Mouse (Mus musculus): ENCODE measurements at regions not wholly inside any gene's neighbourhood (a gene's known extent, or its start where the extent isn't known, plus 50 kb on each side); places are given as distances from the start of the nearest gene placed in this dataset.

- ATAC-seq, result no peak
- WGBS, result 83% methylated on average over 2 of the region's 2 CpGs
- no peak for TF ChIP-seq CTCF (IDR thresholded peaks at IDR 0.05; ENCODE audit: low read depth)
- H3K9me3 ChIP-seq (ENCODE audit: control insufficient read depth), result no peaks in the 10 kb centered on the region
- H3K9ac ChIP-seq (ENCODE audit: low read depth, low read length), result no peak overlapping the region
- no peak overlapping the region for H3K4me3 ChIP-seq (ENCODE audit: low read depth, low read length)
- H3K27me3 ChIP-seq (replicated peaks; ENCODE audit: control insufficient read depth, insufficient read depth, low read length), result no peaks in the 10 kb centered on the region
- no peak overlapping the region for H3K27ac ChIP-seq (ENCODE audit: low read depth, low read length)
- no peaks in the 10 kb centered on the region for H3K36me3 ChIP-seq (ENCODE audit: control insufficient read depth, insufficient read depth)
- no peaks in the 10 kb centered on the region for H3K4me1 ChIP-seq (replicated peaks; ENCODE audit: control insufficient read depth, insufficient read depth, low read length)
- no peak overlapping the region for H3K4me2 ChIP-seq (replicated peaks; ENCODE audit: low read depth)
These were observed 192.9 kb downstream of the Osr1 start for GRCm38 (mm10) chr12:9762842-9763241.

GRCm38 (mm10) chr12:9770908-9771307, 201.0 kb downstream of the Osr1 start:
- TF ChIP-seq CTCF (IDR thresholded peaks at IDR 0.05; ENCODE audit: low read depth), result no peak
- 89% methylated on average over 4 of the region's 4 CpGs for WGBS
- H3K4me2 ChIP-seq (replicated peaks; ENCODE audit: low read depth), result no peak overlapping the region
- H3K4me3 ChIP-seq (ENCODE audit: low read depth, low read length), result no peak overlapping the region
- H3K4me1 ChIP-seq (replicated peaks; ENCODE audit: control insufficient read depth, insufficient read depth, low read length), result no peaks in the 10 kb centered on the region
- ATAC-seq, result no peak
- H3K27ac ChIP-seq (ENCODE audit: low read depth, low read length), result no peak overlapping the region
- H3K36me3 ChIP-seq (ENCODE audit: control insufficient read depth, insufficient read depth), result no peaks in the 10 kb centered on the region
- no peaks in the 10 kb centered on the region for H3K27me3 ChIP-seq (replicated peaks; ENCODE audit: control insufficient read depth, insufficient read depth, low read length)
- no peaks in the 10 kb centered on the region for H3K9me3 ChIP-seq (ENCODE audit: control insufficient read depth)
- no peak overlapping the region for H3K9ac ChIP-seq (ENCODE audit: low read depth, low read length)

- Histone ChIP-seq H3K36me3 (ENCODE audit: control insufficient read depth, insufficient read depth) (no peaks in the 10 kb centered on the region), H3K27me3 (replicated peaks; ENCODE audit: control insufficient read depth, insufficient read depth, low read length) (no peaks in the 10 kb centered on the region), H3K9ac (ENCODE audit: low read depth, low read length) (no peak overlapping the region), H3K9me3 (ENCODE audit: control insufficient read depth) (no peaks in the 10 kb centered on the region), H3K27ac (ENCODE audit: low read depth, low read length) (no peak overlapping the region), H3K4me3 (ENCODE audit: low read depth, low read length) (no peak overlapping the region), H3K4me1 (replicated peaks; ENCODE audit: control insufficient read depth, insufficient read depth, low read length) (no peaks in the 10 kb centered on the region), H3K4me2 (replicated peaks; ENCODE audit: low read depth) (no peak overlapping the region)
- ATAC-seq, result no peak
- WGBS, result 73% methylated on average over 1 of the region's 1 CpGs
- TF ChIP-seq CTCF (IDR thresholded peaks at IDR 0.05; ENCODE audit: low read depth), result no peak
These were observed 203.0 kb downstream of the Osr1 start for GRCm38 (mm10) chr12:9772875-9773274.

DNA sequence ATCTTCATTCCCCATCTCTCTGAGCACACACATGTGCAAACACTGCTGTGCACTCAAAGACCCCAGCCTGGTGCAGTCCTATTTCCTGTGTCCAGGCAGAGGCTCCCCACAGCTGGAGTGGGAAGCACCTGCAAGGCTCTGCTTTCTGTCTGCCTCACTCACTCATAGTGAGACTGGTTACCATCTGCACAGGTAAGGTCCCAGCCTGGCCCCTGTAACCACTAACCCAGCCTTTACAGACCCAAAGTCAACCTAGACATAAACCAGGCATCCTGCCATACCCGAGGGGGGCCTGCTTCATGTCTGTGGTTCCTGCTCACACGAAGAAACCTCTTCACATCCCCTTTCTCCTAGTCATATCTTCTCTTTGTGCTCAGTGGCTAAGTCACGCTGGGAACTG, 232.4 kb downstream of the Osr1 start:
- no peaks in the 10 kb centered on the region for H3K9me3 ChIP-seq (ENCODE audit: control insufficient read depth)
- H3K27me3 ChIP-seq (replicated peaks; ENCODE audit: control insufficient read depth, insufficient read depth, low read length), result no peaks in the 10 kb centered on the region
- no peak overlapping the region for H3K4me2 ChIP-seq (replicated peaks; ENCODE audit: low read depth)
- no peak overlapping the region for H3K27ac ChIP-seq (ENCODE audit: low read depth, low read length)
- no peaks in the 10 kb centered on the region for H3K36me3 ChIP-seq (ENCODE audit: control insufficient read depth, insufficient read depth)
- H3K9ac ChIP-seq (ENCODE audit: low read depth, low read length), result no peak overlapping the region
- WGBS, result 30% methylated on average over 3 of the region's 3 CpGs
- no peaks in the 10 kb centered on the region for H3K4me1 ChIP-seq (replicated peaks; ENCODE audit: control insufficient read depth, insufficient read depth, low read length)
- H3K4me3 ChIP-seq (ENCODE audit: low read depth, low read length), result no peak overlapping the region
- no peak for TF ChIP-seq CTCF (IDR thresholded peaks at IDR 0.05; ENCODE audit: low read depth)
- ATAC-seq, result no peak

- no peaks in the 10 kb centered on the region for H3K36me3 ChIP-seq (ENCODE audit: control insufficient read depth, insufficient read depth)
- H3K9me3 ChIP-seq (ENCODE audit: control insufficient read depth), result no peaks in the 10 kb centered on the region
- no peaks in the 10 kb centered on the region for H3K4me1 ChIP-seq (replicated peaks; ENCODE audit: control insufficient read depth, insufficient read depth, low read length)
- TF ChIP-seq CTCF (IDR thresholded peaks at IDR 0.05; ENCODE audit: low read depth), result no peak
- 73% methylated on average over 1 of the region's 1 CpGs for WGBS
- no peak for ATAC-seq
- H3K4me2 ChIP-seq (replicated peaks; ENCODE audit: low read depth), result no peak overlapping the region
- H3K27ac ChIP-seq (ENCODE audit: low read depth, low read length), result no peak overlapping the region
- H3K9ac ChIP-seq (ENCODE audit: low read depth, low read length), result no peak overlapping the region
- no peaks in the 10 kb centered on the region for H3K27me3 ChIP-seq (replicated peaks; ENCODE audit: control insufficient read depth, insufficient read depth, low read length)
- H3K4me3 ChIP-seq (ENCODE audit: low read depth, low read length), result no peak overlapping the region
These were observed 237.5 kb downstream of the Osr1 start for GRCm38 (mm10) chr12:9807406-9807805.

- Histone ChIP-seq H3K36me3 (ENCODE audit: control insufficient read depth, insufficient read depth) (no peaks in the 10 kb centered on the region), H3K4me3 (ENCODE audit: low read depth, low read length) (no peak overlapping the region), H3K27ac (ENCODE audit: low read depth, low read length) (no peak overlapping the region), H3K4me1 (replicated peaks; ENCODE audit: control insufficient read depth, insufficient read depth, low read length) (no peaks in the 10 kb centered on the region), H3K9me3 (ENCODE audit: control insufficient read depth) (no peaks in the 10 kb centered on the region), H3K27me3 (replicated peaks; ENCODE audit: control insufficient read depth, insufficient read depth, low read length) (no peaks in the 10 kb centered on the region), H3K4me2 (replicated peaks; ENCODE audit: low read depth) (no peak overlapping the region), H3K9ac (ENCODE audit: low read depth, low read length) (no peak overlapping the region)
- ATAC-seq, result no peak
- 59% methylated on average over 3 of the region's 3 CpGs for WGBS
- peak; percentile 46 for TF ChIP-seq CTCF (IDR thresholded peaks at IDR 0.05; ENCODE audit: low read depth)
These were observed 263.4 kb downstream of the Osr1 start for GRCm38 (mm10) chr12:9833273-9833672.

GRCm38 (mm10) chr12:9839198-9839845, 269.4 kb downstream of the Osr1 start:
- H3K9me3 ChIP-seq (ENCODE audit: control insufficient read depth), result no peaks in the 10 kb centered on the region
- H3K36me3 ChIP-seq (ENCODE audit: control insufficient read depth, insufficient read depth), result no peaks in the 10 kb centered on the region
- H3K4me1 ChIP-seq (replicated peaks; ENCODE audit: control insufficient read depth, insufficient read depth, low read length), result no peaks in the 10 kb centered on the region
- no peak overlapping the region for H3K27ac ChIP-seq (ENCODE audit: low read depth, low read length)
- H3K27me3 ChIP-seq (replicated peaks; ENCODE audit: control insufficient read depth, insufficient read depth, low read length), result no peaks in the 10 kb centered on the region
- ATAC-seq, result no peak
- H3K4me3 ChIP-seq (ENCODE audit: low read depth, low read length), result no peak overlapping the region
- H3K4me2 ChIP-seq (replicated peaks; ENCODE audit: low read depth), result no peak overlapping the region
- no peak for TF ChIP-seq CTCF (IDR thresholded peaks at IDR 0.05; ENCODE audit: low read depth)
- WGBS, result 77% methylated on average over 5 of the region's 5 CpGs
- H3K9ac ChIP-seq (ENCODE audit: low read depth, low read length), result no peak overlapping the region
